Mouse (Mus musculus) heart, embryonic 16.5 days (tissue): ENCODE measurements around the gene Olfr1513. TPM values are rescaled to one million over a fixed set of nuclear protein-coding genes. Genes with fewer than 3 reads are reported as not detected.
"Not testable (repeated sequence)": the region's sequence is repeated elsewhere in the genome, so short reads cannot be mapped to it uniquely, and the experiment has no call there.

Source experiments
- ATAC-seq: fragments of 200-750 bp; cut with Nextera tagmentation; replicated peaks from 2 replicates; pipeline ENCODE4 v1.8.0; 2017; ENCODE audit warnings: moderate number of reproducible peaks; ENCODE audit not compliant: insufficient read depth, low FRiP score; ENCODE audit errors: extremely low read depth
- H3K27ac ChIP-seq: fragments of 300-500 bp; sonication (generic); 2 replicates; pipeline ENCODE4 v1.5.1; 2014; ENCODE audit warnings: mild to moderate bottlenecking, low read length, control low read depth, moderate library complexity
- H3K27me3 ChIP-seq: fragments of 300-500 bp; sonication (generic); 2 replicates; pipeline ENCODE4 v1.6.1; 2014; ENCODE audit warnings: low read length, mixed read lengths; ENCODE audit not compliant: control insufficient read depth, insufficient read depth
- H3K36me3 ChIP-seq: fragments of 300-500 bp; sonication (generic); 2 replicates; pipeline ENCODE4 v1.6.1; 2014; ENCODE audit not compliant: control insufficient read depth, insufficient read depth
- H3K4me1 ChIP-seq: fragments of 300-500 bp; sonication (generic); 2 replicates; pipeline ENCODE4 v1.6.1; 2014; ENCODE audit warnings: low read length, mixed read lengths; ENCODE audit not compliant: control insufficient read depth, insufficient read depth
- H3K4me2 ChIP-seq: fragments of 300-500 bp; sonication (generic); 2 replicates; pipeline ENCODE4 v1.6.1; 2014; ENCODE audit warnings: low read depth, mild to moderate bottlenecking, control low read depth, low read length
- H3K4me3 ChIP-seq: fragments of 300-500 bp; sonication (generic); 2 replicates; pipeline ENCODE4 v1.5.1; 2014; ENCODE audit warnings: mild to moderate bottlenecking, control low read depth, low read length
- H3K9ac ChIP-seq: fragments of 300-500 bp; sonication (generic); 2 replicates; pipeline ENCODE4 v1.6.1; 2014; ENCODE audit warnings: low read length, control low read depth
- H3K9me3 ChIP-seq: fragments of 300-500 bp; sonication (generic); replicated peaks from 2 replicates; pipeline ENCODE4 v1.6.1; 2016; ENCODE audit warnings: low read length; ENCODE audit not compliant: control insufficient read depth
- WGBS: fragments of 180-500 bp; shearing (Covaris S2); extraction: QIAGEN DNeasy Blood & Tissue Kit; methylation state at CpG from one replicate; pipeline ENCODE4 v1.1.7; 2014; 5-methylcytosine and 5-hydroxymethylcytosine counted together
- polyA plus RNA-seq: library from polyadenylated mRNA; unstranded; fragments of >200 nt; fragmentation: Nextera tagmentation; extraction: Ambion mirVana; gene quantifications from 2 replicates; pipeline ENCODE4 v1.2.1, GENCODE M21; 2015

Gene Olfr1513
- polyA plus RNA-seq, 1 experiment from 2014 or later, result not detected

DNA sequence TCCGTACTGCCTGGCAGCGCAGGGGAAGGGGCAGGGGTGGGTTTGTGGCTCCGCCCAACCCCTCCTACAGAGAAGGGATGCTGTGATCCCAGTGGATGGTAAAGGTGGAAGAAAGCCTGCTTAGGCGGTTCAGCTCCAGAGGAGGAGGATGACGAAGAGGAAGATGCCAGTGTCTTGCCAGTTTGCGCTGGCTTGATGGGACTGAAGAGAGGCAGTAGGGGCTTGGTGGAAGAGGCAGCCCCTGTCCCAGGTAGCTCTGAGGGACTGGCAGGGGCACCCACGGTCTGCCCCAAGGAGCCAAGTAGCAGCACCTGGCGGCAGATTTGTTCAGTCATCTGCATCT, 41.4 kb downstream of the Olfr1513 start:
- no peak overlapping the region for H3K27ac ChIP-seq
- peaks cover 9% of the 10 kb centered on the region for H3K4me1 ChIP-seq
- 59% methylated on average over 8 of the region's 8 CpGs for WGBS
- peak overlapping the region; percentile 91; the same call in 1 of the 2 replicates for H3K4me2 ChIP-seq
- ATAC-seq, result no peak
- no peaks in the 10 kb centered on the region; the same call in 1 of the 2 replicates for H3K9me3 ChIP-seq
- H3K9ac ChIP-seq, result no peak overlapping the region
- peaks cover 24% of the 10 kb centered on the region for H3K36me3 ChIP-seq
- no peak overlapping the region; the same call in 1 of the 2 replicates for H3K4me3 ChIP-seq
- no peaks in the 10 kb centered on the region for H3K27me3 ChIP-seq

DNA sequence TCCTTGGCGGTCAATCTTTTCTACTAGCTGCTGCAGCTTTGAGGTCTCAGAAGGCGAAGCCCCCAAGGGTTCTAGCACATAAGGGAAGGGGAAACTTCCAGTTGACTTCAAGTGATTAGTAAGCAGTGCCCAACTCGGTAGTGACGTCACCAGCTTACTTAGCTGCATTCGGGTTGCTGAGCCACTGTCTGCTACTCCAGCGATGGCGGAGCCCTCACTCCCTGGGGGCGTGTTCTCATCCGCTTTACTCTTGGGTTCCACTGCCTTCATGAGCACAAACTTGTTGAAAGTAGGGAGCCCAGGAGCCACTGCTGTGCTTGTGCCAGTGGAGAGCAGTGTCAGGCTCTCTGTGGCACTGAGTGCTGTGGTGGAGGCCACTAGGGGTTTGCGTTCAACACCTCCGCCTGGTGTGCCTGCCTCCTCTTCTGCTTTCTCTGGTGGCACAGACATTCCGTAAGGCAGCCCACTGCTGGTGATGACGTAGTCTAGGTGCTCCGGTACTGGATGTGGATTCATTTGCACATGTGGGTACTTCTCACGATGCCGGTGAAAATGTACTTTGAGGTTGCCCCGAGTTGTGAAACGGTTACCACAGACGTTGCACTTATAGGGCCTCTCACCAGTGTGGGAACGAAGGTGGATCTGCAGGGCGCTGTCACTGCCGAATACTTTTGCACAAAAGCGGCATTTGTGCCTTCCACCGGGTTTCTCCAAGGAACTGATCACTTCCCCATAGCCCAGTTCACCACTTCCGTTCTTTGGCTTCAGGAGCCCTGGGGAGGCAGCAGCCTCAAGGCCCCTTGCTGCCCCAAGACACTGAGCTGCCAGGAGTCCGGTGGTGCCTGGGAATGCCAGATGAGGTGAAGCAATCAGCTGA, 42.0 kb downstream of the Olfr1513 start:
- ATAC-seq, result no peak
- no peak overlapping the region for H3K27ac ChIP-seq
- WGBS, result 78% methylated on average over 26 of the region's 26 CpGs
- peak overlapping the region; percentile 1; the same call in 1 of the 2 replicates for H3K4me2 ChIP-seq
- H3K9ac ChIP-seq, result no peak overlapping the region
- no peak overlapping the region for H3K4me3 ChIP-seq
- H3K36me3 ChIP-seq, result peaks cover 24% of the 10 kb centered on the region
- H3K4me1 ChIP-seq, result peaks cover 9% of the 10 kb centered on the region
- H3K9me3 ChIP-seq, result no peaks in the 10 kb centered on the region; the same call in 1 of the 2 replicates
- no peaks in the 10 kb centered on the region for H3K27me3 ChIP-seq

DNA sequence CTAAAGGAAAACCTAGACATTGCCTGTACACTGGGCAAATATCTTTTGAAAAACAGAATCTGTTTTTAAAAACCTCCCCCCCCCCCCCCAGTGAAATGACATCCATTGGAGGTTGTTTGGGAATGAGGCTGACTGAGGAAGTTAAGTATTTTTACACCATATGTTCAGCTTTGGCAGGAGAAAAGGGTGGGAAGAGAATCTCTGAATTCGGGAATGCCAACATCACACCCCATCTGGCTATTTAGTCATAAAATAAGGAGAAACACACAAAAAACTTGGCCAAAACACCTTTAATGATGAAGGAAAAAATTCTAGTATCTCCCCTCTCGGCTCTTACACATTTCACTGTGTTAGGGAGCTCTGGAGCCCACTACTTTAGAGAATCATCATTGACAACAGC, 45.3 kb downstream of the Olfr1513 start:
- Histone ChIP-seq H3K36me3 (peaks cover 24% of the 10 kb centered on the region), H3K4me3 (no peak overlapping the region), H3K4me2 (no peak overlapping the region), H3K27me3 (no peaks in the 10 kb centered on the region), H3K9ac (no peak overlapping the region), H3K27ac (no peak overlapping the region), H3K4me1 (peaks cover 4% of the 10 kb centered on the region), H3K9me3 (no peaks in the 10 kb centered on the region; the same call in 1 of the 2 replicates)
- WGBS, result 86% methylated on average over 2 of the region's 2 CpGs
- ATAC-seq, result no peak

DNA sequence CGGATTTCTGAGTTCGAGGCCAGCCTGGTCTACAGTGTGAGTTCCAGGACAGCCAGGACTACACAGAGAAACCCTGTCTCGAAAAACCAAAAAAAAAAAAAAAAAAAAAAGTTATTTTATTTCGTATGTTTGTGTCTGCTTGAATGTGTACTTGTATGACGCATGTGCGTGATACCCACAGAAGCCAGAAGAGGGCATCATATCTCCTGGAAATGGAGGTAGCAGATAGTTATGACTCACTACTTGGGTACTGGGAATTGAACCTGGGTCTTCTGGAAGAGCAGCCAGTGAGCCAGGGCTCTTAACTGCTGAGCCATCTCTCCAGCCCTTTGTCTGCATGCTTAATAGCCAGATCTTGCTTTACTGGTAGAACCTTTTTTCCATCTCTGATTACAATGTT, 45.9 kb downstream of the Olfr1513 start:
- not testable (repeated sequence) for H3K4me3 ChIP-seq, ATAC-seq, H3K4me2 ChIP-seq, H3K9me3 ChIP-seq, H3K9ac ChIP-seq, H3K27me3 ChIP-seq, H3K4me1 ChIP-seq, H3K27ac ChIP-seq
- peaks cover 24% of the 10 kb centered on the region for H3K36me3 ChIP-seq
- 96% methylated on average over 5 of the region's 6 CpGs for WGBS

DNA sequence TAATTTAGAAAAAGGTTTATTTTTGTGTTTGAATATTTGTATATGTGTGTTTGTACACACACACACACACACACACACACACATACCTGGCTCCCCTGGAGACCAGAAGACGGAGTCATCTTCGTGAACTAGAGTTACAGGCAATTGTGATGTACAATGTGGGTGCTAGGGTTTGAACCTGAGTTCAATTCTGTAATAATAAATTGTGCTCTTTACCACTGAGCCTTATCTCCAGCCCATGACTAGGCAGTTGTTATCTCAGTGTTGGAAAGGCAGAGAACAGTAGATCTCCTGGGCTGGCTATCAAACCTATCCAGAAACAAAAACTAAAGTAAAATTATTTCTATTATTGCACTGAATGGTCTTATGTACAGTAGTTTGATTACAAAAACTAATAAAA, 50.1 kb downstream of the Olfr1513 start:
- Histone ChIP-seq H3K9me3 (no peaks in the 10 kb centered on the region; the same call in 1 of the 2 replicates), H3K27me3 (no peaks in the 10 kb centered on the region), H3K36me3 (peaks cover 3% of the 10 kb centered on the region), H3K27ac (no peak overlapping the region), H3K4me3 (no peak overlapping the region), H3K9ac (no peak overlapping the region), H3K4me1 (peaks cover 6% of the 10 kb centered on the region), H3K4me2 (no peak overlapping the region)
- ATAC-seq, result no peak
- WGBS, result 94% methylated on average over 2 of the region's 2 CpGs

DNA sequence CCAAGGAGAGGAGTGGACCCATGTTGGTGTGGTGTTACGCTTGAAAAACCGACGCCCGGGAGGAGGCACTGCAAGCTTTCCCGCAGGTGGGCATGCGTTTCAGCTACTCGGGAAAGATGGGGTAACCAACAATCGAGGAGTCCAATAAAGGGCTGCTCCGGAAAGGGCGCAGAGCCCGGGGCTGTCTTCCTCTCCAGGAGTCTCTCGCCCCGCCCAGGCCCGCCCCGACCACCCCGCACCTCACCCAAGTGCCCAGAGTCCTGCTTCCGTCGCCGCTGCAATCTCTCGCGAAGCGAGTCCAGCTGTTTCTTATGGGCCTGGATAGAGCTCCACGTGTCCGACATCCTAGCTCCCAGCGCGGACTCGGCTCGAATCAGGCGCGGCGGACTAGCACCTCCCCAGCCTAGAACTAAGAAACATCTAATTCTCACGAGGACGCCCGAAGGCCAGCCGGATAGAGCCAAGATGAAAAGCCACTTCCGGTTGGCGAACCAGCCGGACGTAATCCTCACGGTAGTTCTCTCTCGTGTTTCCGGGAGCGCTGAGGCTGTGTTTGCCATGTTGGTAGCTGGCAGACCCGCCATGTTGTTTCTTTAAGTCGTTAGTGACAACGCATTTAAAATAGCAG, 51.5 kb downstream of the Olfr1513 start, which contains the start of gene Mettl3:
TSS of gene Mettl3 (minus strand) at position 485 of the 628 bp plus-strand sequence.
- peak within 1 kb of the TSS; percentile 97 for H3K27ac ChIP-seq
- H3K4me1 ChIP-seq, result peaks cover 6% of the 10 kb centered on the region
- no peaks in the 10 kb centered on the region for H3K9me3 ChIP-seq
- WGBS, result under 1% methylated on average over 46 of the region's 46 CpGs
- H3K4me2 ChIP-seq, result peak within 1 kb of the TSS; percentile 86
- H3K27me3 ChIP-seq, result no peaks in the 10 kb centered on the region
- H3K4me3 ChIP-seq, result peak within 1 kb of the TSS; percentile 91
- H3K36me3 ChIP-seq, result peaks cover 4% of the 10 kb centered on the region
- ATAC-seq, result peak; percentile 92
- peak within 1 kb of the TSS; percentile 84 for H3K9ac ChIP-seq

DNA sequence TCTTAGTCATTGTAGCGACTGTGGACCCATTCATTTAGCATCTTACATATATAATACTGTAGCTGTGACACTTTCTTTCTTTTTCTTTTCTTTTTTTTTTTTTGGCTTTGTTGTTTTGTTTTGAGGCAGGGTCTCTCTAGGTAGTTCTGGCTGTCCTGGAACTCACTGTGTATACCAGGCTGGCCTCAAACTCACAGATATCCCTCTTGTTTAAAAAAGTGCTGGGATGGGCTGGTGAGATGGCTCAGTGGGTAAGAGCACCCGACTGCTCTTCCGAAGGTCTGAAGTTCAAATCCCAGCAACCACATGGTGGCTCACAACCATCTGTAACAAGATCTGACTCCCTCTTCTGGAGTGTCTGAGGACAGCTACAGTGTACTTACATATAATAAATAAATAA, 52.7 kb downstream of the Olfr1513 start:
- H3K9ac ChIP-seq, H3K27ac ChIP-seq, H3K4me2 ChIP-seq, ATAC-seq, H3K9me3 ChIP-seq, H3K27me3 ChIP-seq, H3K4me3 ChIP-seq, H3K4me1 ChIP-seq: not testable (repeated sequence)
- peaks cover 13% of the 10 kb centered on the region for H3K36me3 ChIP-seq
- WGBS, result 85% methylated on average over 3 of the region's 3 CpGs
